Mouse (Mus musculus) hindbrain, embryonic 16.5 days (tissue): ENCODE measurements at regions not wholly inside any gene's neighbourhood (a gene's known extent, or its start where the extent isn't known, plus 50 kb on each side); places are given as distances from the start of the nearest gene placed in this dataset.
A peak's percentile ranks its signal among the peaks of the same experiment; 100 is the strongest.

Experiments
- ATAC-seq: fragments of 200-750 bp; cut with Nextera tagmentation; 2 replicates; pipeline ENCODE4 v1.8.0; 2017; ENCODE audit warnings: moderate TSS enrichment, moderate library complexity
- H3K27ac ChIP-seq: fragments of 300-500 bp; sonication (generic); 2 replicates; pipeline ENCODE4 v1.5.1; 2014; ENCODE audit warnings: low read depth, mild to moderate bottlenecking, control low read depth, low read length, moderate library complexity
- H3K27me3 ChIP-seq: fragments of 300-500 bp; sonication (generic); replicated peaks from 2 replicates; pipeline ENCODE4 v1.6.1; 2014; ENCODE audit warnings: low read length; ENCODE audit not compliant: control insufficient read depth, insufficient read depth
- H3K36me3 ChIP-seq: fragments of 300-500 bp; sonication (generic); 2 replicates; pipeline ENCODE4 v1.6.1; 2014; ENCODE audit warnings: mild to moderate bottlenecking, low read length, moderate library complexity, mixed read lengths; ENCODE audit not compliant: control insufficient read depth, insufficient read depth
- H3K4me1 ChIP-seq: fragments of 300-500 bp; sonication (generic); 2 replicates; pipeline ENCODE4 v1.6.1; 2014; ENCODE audit warnings: low read depth, low read length; ENCODE audit not compliant: control insufficient read depth, insufficient read depth
- H3K4me2 ChIP-seq: fragments of 300-500 bp; sonication (generic); 2 replicates; pipeline ENCODE4 v1.6.1; 2014; ENCODE audit warnings: mild to moderate bottlenecking, low read length, control low read depth, moderate library complexity
- H3K4me3 ChIP-seq: fragments of 300-500 bp; sonication (generic); 2 replicates; pipeline ENCODE4 v1.5.1; 2014; ENCODE audit warnings: mild to moderate bottlenecking, low read length, control low read depth, moderate library complexity
- H3K9ac ChIP-seq: fragments of 300-500 bp; sonication (generic); 2 replicates; pipeline ENCODE4 v1.6.1; 2014; ENCODE audit warnings: low read depth, mild to moderate bottlenecking, control low read depth, low read length, moderate library complexity
- H3K9me3 ChIP-seq: fragments of 300-500 bp; sonication (generic); 2 replicates; pipeline ENCODE4 v1.6.1; 2014; ENCODE audit warnings: mild to moderate bottlenecking, low read length, moderate library complexity; ENCODE audit not compliant: control insufficient read depth
- WGBS: fragments of 180-500 bp; shearing (Covaris S2); extraction: QIAGEN DNeasy Blood & Tissue Kit; methylation state at CpG from one replicate; pipeline ENCODE4 v1.1.7; 2014; 5-methylcytosine and 5-hydroxymethylcytosine counted together

- ATAC-seq, result no peak
- WGBS, result 46% methylated on average over 1 of the region's 1 CpGs
- Histone ChIP-seq H3K27ac (no peak overlapping the region), H3K9me3 (no peaks in the 10 kb centered on the region), H3K36me3 (no peaks in the 10 kb centered on the region), H3K4me1 (no peaks in the 10 kb centered on the region), H3K4me3 (no peak overlapping the region), H3K9ac (no peak overlapping the region), H3K27me3 (no peaks in the 10 kb centered on the region), H3K4me2 (no peak overlapping the region)
Observed at GRCm38 (mm10) chr13:5315011-5315410, 546.3 kb upstream of the Klf6 start.

- Histone ChIP-seq H3K9ac (no peak overlapping the region), H3K4me1 (no peaks in the 10 kb centered on the region), H3K9me3 (no peaks in the 10 kb centered on the region), H3K27me3 (no peaks in the 10 kb centered on the region), H3K27ac (no peak overlapping the region), H3K4me3 (no peak overlapping the region), H3K4me2 (no peak overlapping the region), H3K36me3 (no peaks in the 10 kb centered on the region)
- no peak for ATAC-seq
- WGBS, result 76% methylated on average over 5 of the region's 5 CpGs
Observed at GRCm38 (mm10) chr13:5317941-5318856, 543.1 kb upstream of the Klf6 start.

GRCm38 (mm10) chr13:5345712-5346111 is 515.6 kb upstream of the Klf6 start:
- H3K27ac ChIP-seq, result no peak overlapping the region
- H3K9ac ChIP-seq, result no peak overlapping the region
- no peaks in the 10 kb centered on the region for H3K27me3 ChIP-seq
- 63% methylated on average over 4 of the region's 4 CpGs for WGBS
- ATAC-seq, result no peak
- no peaks in the 10 kb centered on the region for H3K4me1 ChIP-seq
- no peak overlapping the region for H3K4me3 ChIP-seq
- H3K9me3 ChIP-seq, result peaks cover 2% of the 10 kb centered on the region; the same call in 1 of the 2 replicates
- H3K4me2 ChIP-seq, result no peak overlapping the region
- H3K36me3 ChIP-seq, result no peaks in the 10 kb centered on the region

- no peak overlapping the region for H3K9ac ChIP-seq
- ATAC-seq, result peak; percentile 61; the same call in 1 of the 2 replicates
- 70% methylated on average over 6 of the region's 6 CpGs for WGBS
Observed at GRCm38 (mm10) chr13:5347503-5348469, 513.5 kb upstream of the Klf6 start.

DNA sequence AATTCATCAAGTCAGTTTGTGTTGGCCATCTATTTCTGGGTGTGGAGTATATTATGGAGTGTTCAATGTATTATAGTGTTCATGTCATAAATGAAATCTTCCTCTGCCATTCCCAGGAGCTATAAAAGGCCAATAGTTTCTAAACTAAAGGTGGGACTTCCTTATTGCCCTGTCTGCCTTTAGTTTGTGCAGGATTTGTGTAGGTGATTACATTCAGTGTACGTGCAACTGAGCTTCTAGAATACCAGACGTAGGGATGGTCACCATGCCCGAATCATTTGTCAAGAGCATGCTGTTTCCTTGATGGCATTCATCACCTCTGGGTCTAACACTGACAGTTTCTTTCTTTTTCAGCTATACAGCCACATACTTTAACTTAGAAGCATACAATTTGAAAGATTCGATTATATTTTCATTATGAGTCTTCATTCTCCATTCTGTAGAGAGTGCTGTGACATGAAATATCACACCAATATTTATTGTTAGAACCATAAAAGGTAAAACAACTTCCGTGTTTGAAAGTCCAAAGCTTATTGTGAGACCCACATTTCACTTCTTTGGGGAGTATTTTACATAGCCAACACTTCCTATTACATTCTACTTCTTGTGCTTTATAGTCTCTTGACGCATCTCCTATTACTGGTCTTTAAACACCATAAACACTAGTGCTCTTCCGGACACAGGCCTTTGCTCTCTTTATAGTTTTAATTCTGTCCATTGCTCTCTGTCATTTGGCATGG is 494.1 kb upstream of the Klf6 start:
- Histone ChIP-seq H3K27ac (no peak overlapping the region), H3K27me3 (no peaks in the 10 kb centered on the region), H3K9me3 (no peaks in the 10 kb centered on the region), H3K9ac (no peak overlapping the region), H3K4me1 (no peaks in the 10 kb centered on the region), H3K4me2 (no peak overlapping the region), H3K4me3 (no peak overlapping the region), H3K36me3 (no peaks in the 10 kb centered on the region)
- ATAC-seq, result no peak
- WGBS, result 87% methylated on average over 7 of the region's 7 CpGs

More at GRCm38 (mm10) chr13:5347503-5348469, 513.5 kb upstream of the Klf6 start:
- H3K9me3 ChIP-seq, result no peaks in the 10 kb centered on the region
- H3K4me1 ChIP-seq, result no peaks in the 10 kb centered on the region
- H3K27ac ChIP-seq, result no peak overlapping the region
- no peak overlapping the region for H3K4me2 ChIP-seq
- no peaks in the 10 kb centered on the region for H3K36me3 ChIP-seq
- no peak overlapping the region for H3K4me3 ChIP-seq
- H3K27me3 ChIP-seq, result no peaks in the 10 kb centered on the region

DNA sequence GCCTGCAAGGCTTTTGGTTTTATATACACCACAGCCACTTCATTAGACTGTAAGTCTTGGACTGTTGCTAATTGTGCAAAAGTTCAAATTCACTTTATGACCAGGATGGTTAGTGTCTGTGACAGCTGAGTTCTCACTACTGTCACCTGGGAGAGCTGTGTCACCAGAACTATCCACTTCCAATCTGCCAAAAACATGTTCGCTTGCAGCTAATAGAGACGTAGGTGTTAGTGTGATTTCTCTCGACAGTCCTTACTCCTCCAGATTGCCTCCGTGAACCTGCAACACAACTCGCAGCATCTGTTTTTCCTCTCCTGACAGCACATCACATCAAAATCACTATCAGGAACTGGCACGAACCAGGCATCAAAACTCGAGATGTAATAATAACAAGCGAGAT is 491.3 kb upstream of the Klf6 start:
- no peaks in the 10 kb centered on the region for H3K36me3 ChIP-seq
- no peaks in the 10 kb centered on the region for H3K9me3 ChIP-seq
- H3K27ac ChIP-seq, result no peak overlapping the region
- 86% methylated on average over 8 of the region's 8 CpGs for WGBS
- ATAC-seq, result no peak
- no peaks in the 10 kb centered on the region for H3K27me3 ChIP-seq
- H3K4me1 ChIP-seq, result no peaks in the 10 kb centered on the region
- H3K9ac ChIP-seq, result no peak overlapping the region
- H3K4me3 ChIP-seq, result no peak overlapping the region
- no peak overlapping the region for H3K4me2 ChIP-seq

DNA sequence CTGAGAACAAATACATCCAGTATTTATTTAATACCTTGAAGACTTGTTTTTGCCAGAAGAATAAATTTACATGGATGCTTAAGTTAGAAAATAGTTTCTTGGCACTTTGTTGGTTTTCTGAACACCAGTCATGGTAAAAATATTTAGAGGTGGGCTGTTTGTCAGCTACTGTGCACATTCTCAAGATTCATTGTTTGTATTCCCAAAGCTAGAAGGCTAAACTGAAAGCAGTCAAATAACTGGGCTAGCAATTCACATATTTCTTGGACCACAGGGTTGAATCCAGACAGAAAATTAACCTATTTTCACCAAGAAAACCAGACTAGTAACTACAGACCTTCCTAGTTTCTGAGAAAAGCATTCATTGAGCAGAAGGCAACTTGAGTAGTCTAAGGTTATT is 488.1 kb upstream of the Klf6 start:
- no peak for ATAC-seq
- no peak overlapping the region for H3K27ac ChIP-seq
- no peaks in the 10 kb centered on the region for H3K27me3 ChIP-seq
- no peak overlapping the region for H3K4me2 ChIP-seq
- H3K36me3 ChIP-seq, result no peaks in the 10 kb centered on the region
- no peak overlapping the region for H3K9ac ChIP-seq
- no peak overlapping the region for H3K4me3 ChIP-seq
- no peaks in the 10 kb centered on the region for H3K9me3 ChIP-seq
- no peaks in the 10 kb centered on the region for H3K4me1 ChIP-seq

- Histone ChIP-seq H3K36me3 (no peaks in the 10 kb centered on the region), H3K9ac (no peak overlapping the region), H3K9me3 (no peaks in the 10 kb centered on the region), H3K27me3 (no peaks in the 10 kb centered on the region), H3K4me2 (no peak overlapping the region), H3K4me1 (no peaks in the 10 kb centered on the region), H3K27ac (no peak overlapping the region), H3K4me3 (no peak overlapping the region)
- ATAC-seq, result no peak
- WGBS, result 90% methylated on average over 4 of the region's 4 CpGs
Observed at GRCm38 (mm10) chr13:5408226-5408804, 453.0 kb upstream of the Klf6 start.
